Mouse (Mus musculus): ENCODE measurements around the gene Palm3.

Palm3 gene

DNA sequence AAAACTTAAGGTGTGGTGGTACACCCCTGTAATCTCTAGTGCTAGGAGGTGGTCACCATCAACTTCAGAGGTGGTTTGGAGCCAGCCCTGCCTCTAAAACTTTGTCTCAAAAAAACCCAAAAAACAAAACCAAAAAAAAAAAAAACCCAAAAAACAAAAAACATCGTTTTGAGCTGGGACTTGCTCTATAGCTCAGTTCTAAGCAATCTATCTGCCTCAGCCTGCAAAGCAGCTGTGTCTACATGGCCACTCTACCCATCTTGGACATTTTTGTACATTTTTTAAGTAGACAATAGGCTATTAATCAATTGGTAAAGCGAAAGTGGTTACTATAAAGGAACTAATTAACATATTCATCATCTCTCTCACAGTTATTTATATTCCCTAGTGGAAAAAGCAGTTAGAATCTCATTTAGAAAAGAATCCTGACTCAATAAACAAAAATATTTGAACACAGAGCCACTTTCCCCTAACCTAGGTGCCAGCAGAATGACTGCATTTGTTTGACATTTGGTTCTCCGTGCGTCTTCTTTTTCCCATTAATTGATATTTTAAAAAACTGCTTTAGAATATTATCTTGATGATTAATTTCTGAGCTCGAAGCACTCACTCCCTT, 44.3 kb downstream of the Palm3 start:
- no peak for DNase-seq (ENCODE audit: low read depth, low spot score)

DNA sequence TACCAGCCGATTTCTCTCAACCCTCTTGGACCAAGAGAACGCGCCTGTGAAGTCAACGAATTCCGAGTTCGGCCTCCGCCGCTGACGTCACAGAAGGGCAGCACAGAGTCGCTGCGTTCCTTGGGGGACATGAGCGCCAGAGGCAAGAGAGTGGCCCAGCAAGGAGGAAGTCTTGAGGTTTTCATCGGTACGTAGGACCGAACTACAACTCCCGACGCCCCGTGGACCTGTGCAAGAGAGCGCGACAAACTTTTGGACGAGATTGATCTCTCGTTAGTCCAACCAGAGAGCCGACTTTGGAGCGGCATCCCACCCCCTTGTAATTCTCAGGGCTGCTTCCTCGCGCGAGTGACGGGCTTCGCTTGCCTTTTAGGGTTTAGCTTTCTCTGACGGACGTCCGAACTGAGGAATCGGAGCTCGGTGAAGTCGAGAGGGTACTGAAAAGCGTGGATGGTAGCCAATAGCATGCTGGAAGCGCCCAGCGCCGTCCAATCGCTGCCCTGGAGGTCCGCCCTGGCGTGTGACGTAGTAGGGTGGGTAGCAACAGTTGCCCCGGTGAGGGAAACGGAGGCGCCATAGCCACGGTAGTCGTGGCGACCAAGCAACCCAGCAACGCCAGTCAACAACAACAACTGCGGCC, 45.1 kb downstream of the Palm3 start, which contains the start of gene Rfx1:
Gene Rfx1, plus strand, starts transcription at position 544 of the 640 bp plus-strand sequence.
- peak; percentile 100 for DNase-seq (ENCODE audit: low read depth, low spot score)

GRCm38 (mm10) chr8:84067047-84067573, 45.8 kb downstream of the Palm3 start:
- peak; percentile 78 for DNase-seq (ENCODE audit: low read depth, low spot score)

- no peak for DNase-seq (ENCODE audit: low read depth, low spot score)
Observed at GRCm38 (mm10) chr8:84067911-84068310, 46.6 kb downstream of the Palm3 start.

DNA sequence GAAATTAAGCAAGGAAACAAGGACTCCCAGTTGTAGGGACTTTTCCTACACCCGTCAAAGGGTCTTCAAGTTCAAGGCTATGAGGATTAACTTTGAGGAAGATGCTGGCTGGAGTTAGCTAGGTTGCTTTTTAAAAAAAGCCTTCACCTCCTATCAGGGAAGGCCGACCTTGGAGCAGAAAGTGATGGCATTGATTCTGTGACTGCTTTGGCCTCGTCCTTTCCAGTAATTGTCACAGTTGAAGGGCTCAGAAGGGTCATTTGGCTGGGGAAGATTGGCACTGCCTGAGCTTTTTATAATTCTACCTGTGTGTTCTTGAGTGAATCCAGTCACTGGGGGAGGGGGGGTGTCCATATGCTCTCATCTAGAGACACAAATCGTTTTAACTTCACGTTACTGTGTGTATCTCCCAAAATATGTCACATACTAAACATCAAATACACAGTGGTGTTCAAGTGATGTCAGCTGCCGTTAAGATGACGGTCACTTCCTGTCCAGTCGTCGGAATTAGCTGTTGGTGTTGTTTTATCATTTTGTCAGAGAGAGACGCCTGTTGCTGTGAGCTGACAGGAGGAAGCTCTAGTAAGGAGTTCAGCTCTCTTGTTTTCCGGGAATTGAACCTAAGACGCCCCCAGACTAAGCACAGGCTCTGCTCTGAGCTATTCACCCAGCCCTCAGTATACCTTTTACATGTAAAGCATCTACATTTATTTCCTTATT, 47.2 kb downstream of the Palm3 start:
- DNase-seq (ENCODE audit: low read depth, low spot score): no peak

- DNase-seq (ENCODE audit: low read depth, low spot score): no peak
Observed at GRCm38 (mm10) chr8:84069169-84069568, 47.9 kb downstream of the Palm3 start.

DNA sequence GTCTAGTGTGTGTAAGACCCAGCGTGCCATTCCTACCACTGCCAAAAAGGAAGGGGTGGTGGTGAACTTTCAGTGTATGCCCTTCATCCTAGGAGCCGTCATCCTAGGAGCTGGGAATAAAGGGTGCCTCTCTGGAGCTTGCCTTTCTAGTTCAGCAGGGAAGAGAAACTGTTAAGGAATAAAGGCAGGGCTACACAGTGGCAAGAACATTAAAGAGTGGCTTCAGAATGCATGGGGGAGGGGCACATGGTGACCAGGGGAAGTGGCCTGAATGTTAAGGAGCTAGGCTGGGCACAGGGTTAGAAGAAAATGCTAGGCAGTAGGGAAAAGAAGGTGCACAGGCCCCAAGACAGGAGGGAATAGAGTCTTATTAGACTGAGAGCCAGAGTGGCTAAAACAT, 48.5 kb downstream of the Palm3 start:
- no peak for DNase-seq (ENCODE audit: low read depth, low spot score)

- no peak for DNase-seq (ENCODE audit: low read depth, low spot score)
Observed at GRCm38 (mm10) chr8:84070241-84070640, 49.0 kb downstream of the Palm3 start.

- DNase-seq (ENCODE audit: low read depth, low spot score): no peak
Observed at GRCm38 (mm10) chr8:84070667-84071066, 49.4 kb downstream of the Palm3 start.

- DNase-seq (ENCODE audit: low read depth, low spot score): no peak
Observed at GRCm38 (mm10) chr8:84071921-84072320, 50.6 kb downstream of the Palm3 start.

DNA sequence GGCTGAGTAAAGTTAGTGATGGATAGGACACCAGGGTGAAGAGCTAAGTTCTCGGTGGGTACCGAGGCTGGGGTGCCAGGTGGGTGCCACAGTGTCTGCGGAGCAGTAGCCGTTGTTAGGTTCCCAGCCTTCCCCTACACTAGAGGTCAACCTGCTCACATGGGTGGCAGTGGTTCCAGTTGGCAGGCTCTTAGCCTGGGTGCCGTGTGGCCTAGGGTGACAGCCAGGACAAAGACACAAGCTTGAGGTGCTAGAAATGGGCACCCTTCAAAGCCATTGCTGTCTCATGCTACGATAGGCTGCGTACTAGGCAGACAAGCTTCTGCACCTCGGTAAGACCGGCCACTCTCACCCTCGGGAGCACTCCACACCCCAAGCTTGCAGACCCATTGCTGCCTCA, 51.0 kb downstream of the Palm3 start:
- no peak for DNase-seq (ENCODE audit: low read depth, low spot score)

DNA sequence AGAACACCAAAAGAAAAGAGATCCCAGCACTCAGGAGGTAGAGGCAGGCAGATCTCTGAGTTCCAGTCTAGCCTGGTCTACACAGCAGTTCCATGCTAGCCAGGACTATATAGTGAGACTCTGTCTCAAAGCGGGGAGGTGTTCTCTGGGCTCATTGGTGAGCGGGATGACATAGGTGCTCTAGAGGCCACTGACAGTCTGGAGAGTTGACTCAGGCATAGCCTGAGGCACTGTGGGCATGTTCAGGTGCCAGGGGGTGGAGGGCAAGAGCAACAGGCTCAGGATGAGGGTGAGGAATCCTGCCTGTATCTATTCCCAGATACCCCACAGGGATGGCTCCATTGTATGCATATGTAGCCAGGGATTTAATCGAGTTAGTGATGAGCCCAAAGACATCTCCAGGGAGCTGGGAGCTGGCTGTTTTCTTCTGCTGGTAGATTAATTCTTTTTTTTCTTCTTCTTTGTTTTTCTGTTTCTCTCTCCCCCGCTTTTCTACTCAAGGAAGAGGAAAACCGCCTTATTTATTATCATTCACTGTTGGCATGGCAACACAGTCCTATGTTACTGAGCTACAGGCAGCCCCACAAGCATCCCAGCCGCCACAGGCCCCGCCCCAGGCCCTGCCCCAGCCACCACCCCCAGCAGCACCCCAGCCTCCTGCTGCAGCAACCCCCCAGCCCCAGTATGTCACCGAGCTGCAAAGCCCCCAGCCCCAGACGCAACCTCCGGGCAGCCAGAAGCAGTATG, 52.1 kb downstream of the Palm3 start:
- DNase-seq (ENCODE audit: low read depth, low spot score): no peak

- DNase-seq (ENCODE audit: low read depth, low spot score): no peak
Observed at GRCm38 (mm10) chr8:84076412-84076811, 55.1 kb downstream of the Palm3 start.

GRCm38 (mm10) chr8:84076849-84077248, 55.6 kb downstream of the Palm3 start:
- no peak for DNase-seq (ENCODE audit: low read depth, low spot score)

DNA sequence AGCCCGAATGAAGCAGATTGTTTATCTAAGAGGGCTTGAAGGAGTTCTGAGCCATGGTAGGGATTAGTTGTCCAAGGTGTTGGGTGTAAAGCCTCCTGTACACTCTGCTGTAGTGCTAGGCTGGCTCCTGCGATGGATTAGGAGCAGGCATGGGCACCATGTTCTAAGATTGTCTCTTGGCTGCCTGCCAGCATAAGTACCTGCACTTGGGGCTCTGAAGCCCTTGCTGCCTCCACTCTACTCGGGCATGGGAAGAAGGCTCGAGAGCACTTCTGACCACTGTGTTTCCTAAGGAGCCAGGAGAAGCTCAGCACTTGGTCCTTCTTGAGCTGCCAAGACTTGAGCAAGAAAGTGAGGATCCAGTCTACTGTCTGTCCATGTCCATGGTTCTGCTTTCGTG, 57.9 kb downstream of the Palm3 start:
- DNase-seq (ENCODE audit: low read depth, low spot score): no peak

All from brain, embryonic 18.5 days (tissue).